Mouse (Mus musculus) megakaryocyte-erythroid progenitor cell, adult 5-6 weeks (primary cell): ENCODE results near the gene Ssh1. TPM values are rescaled to one million over a fixed set of nuclear protein-coding genes. Genes with fewer than 3 reads are reported as not detected.

Experiments used
- ATAC-seq: replicated peaks from 2 replicates; pipeline ENCODE4 v1.8.0; 2016; ENCODE audit warnings: mild to moderate bottlenecking, inconsistent platforms; ENCODE audit not compliant: severe bottlenecking, poor library complexity, low FRiP score, low TSS enrichment
- total RNA-seq, 2 experiments: library from RNA; stranded (forward) in 1 of 2; stranded (reverse) in 1 of 2; fragments of 200-1000, 215-1000 nt in 1 of 2; fragments of >200 nt in 1 of 2; fragmentation: Nextera tagmentation in 1 of 2; gene quantifications; 2 replicates each; pipeline ENCODE4 v1.2.3; 2014 to 2017

Gene Ssh1
- total RNA-seq, 2 experiments from 2014 or later: 5.1 to 20.6 TPM

DNA sequence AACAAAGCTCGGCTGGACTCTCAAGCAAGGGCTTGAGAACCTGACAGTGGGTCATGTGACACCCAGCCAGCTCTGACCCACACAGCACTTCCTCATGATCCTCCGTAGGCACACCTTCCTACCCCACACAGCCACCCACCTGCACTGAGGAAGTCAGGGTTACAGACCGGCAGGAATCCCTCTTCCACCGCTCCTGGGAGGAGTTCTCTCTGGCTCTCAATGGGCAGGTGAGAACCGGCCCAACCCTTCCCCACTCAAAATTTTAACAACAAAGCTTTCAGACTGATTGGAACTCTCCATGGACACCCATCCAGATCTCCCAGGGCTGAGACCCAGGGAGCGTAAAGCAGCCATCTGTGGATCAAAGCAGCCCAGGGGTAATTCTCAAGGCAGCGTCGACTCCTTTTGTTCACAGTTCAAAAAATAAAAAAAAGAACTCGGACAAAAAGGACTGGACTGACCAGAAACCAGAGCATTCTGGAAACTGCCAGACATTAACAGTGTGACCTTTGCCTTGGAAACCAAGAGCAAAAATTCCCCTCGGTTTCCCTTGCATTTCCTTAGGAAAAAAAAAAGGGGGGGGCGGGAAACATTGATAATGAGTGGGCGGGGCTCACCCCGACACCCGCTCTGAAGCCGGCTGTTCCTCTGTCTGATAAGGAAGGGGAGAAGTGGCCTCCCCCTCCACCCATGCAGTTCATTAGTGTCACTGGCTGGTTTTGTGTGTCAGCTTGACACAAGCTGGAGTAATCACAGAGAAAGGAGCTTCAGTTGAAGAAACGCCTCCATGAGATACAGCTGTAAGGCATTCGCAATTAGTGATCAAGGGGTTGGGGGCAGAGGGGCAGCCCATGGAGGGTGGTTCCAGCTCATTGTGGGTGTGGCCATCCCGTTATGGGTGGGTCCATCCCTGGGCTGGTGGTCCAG is 20.8 kb downstream of the Ssh1 start:
- ATAC-seq: peak; percentile 62; the same call in 1 of the 2 replicates

DNA sequence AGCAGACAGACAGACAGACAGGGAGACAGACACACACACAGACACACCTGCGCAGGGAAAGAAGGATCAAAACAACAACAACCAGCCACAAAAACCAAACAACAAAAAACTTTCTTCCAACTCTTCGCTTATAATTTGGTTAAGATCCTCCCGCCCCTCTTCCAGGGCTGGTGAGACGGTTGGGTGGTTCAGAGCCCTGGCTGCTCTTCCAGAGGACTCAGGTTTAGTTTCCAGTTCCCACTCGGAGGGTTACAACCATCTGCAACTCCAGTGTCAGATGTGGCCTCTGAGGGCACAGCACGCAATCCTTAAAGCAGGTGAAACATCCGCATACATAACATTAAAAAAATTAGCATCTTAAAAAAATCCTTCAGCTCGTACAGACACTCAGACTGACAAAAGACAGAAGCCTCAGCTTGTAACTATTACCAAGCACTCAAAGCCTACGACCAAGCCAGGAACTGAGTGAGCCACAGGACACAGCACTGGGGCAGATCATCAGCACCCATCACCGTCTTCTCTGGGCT is 22.2 kb downstream of the Ssh1 start:
- no peak for ATAC-seq

DNA sequence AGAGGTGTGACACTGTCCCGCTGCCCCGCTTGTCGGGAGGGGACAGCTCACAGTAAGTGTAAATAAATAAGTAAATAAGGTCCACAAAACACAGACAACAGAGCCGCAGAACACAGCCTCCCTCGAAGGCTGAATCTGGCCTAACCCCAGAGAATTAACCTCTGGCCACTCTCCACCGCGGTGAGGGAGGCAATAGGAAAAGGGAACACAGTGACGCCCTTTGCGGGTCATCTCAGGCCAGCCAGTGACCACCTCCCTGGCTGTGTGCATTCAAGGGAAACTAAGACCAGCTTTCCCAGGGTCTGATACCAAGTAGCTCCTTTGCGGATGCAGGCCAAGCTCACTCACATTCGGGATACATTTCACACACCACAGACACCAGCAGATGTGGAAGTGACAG is 25.3 kb downstream of the Ssh1 start:
- no peak for ATAC-seq

DNA sequence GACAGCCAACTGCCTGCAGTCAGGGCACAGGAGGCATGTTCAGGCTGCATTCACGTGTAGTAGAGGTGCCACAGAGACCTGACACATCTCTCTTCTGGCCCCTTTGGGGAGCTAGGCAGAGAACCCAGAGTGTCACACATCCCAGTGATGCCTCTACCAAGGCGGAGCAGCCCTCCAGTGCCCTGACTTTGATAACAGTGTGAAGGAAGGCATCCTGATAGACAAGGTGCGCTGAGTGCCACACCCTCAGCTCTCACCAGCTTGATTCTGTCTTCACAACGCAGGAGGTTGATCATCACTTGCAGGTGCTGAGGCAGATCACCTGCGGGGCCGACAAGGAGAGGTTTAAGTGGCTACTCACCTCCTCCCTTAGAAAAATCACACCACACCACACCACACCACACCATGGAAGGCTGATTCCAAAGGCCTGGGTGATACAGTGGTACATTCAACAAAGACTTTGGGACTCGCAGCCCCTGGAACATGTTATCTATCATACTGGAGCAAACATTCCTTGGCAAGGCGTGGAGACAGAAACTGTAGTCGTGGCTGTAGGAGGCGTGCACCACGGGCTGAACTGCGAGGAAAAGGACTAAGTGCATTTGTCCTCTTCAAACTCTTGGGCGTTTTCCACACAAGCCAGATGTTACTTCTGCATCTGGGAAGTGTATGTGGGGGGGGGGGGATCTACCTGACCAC is 27.1 kb downstream of the Ssh1 start:
- no peak for ATAC-seq

DNA sequence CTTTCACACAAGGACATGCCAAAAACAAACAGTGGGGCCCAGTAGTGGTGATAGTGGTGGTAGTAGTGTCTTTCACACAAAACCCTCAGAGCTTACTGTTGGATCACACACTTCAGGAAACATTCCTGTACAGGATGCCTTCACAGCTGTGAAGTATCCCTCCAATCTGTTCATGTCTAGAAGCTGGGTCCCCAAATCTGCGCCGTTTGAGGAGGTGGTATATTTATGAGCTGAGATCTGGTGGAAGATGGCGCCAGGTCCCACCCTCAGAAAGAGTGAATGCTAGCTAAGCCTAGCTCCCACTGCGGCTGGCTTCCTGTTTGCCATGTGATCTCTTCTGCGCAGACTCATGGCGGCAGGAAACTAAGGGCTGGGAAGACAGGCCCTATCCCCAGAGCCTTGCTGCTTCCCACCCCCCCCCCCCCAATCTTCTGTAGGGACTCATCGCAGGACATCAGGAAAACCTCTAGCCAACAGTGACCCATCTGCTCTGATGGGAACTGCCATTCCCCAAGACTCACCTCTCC is 28.0 kb downstream of the Ssh1 start:
- no peak for ATAC-seq

DNA sequence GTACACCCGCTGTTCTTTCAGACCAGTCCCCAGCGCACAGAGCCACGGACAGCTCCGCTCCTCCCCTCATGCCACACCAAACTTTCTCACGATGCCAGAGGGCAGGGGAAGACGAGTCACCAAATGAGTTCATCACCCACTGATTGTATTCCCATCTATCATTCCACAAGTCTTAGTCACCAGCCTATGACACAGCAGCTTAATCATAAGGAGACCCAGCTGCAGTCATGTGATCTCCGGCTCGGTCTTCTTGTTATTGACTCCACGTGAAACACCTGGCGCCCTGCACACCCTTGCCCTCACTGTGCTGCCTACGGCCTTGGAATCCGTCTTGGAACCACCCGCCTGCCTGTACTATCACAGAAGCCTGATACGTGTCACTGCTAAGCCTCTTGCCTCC is 28.7 kb downstream of the Ssh1 start:
- ATAC-seq: no peak

DNA sequence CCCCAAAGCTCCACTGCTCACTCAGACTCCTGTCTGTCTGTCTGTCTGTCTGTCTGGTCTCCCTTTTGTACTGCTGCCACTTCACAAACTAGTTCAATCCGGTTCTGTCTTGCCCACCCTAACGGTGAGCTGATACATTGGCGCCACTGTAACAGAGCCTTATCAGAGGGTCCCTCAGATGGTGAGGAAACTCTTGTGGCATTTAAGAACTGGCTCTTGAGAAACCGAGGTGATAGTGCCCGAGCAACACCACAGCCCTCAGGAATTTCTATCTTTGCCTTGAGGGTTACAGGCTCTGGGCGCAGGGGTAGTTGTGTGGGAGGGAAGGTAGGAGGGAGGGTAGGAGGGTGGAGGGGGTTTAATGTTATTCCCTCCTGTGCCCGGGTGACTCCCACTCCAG is 31.9 kb downstream of the Ssh1 start:
- ATAC-seq: peak; percentile 38

DNA sequence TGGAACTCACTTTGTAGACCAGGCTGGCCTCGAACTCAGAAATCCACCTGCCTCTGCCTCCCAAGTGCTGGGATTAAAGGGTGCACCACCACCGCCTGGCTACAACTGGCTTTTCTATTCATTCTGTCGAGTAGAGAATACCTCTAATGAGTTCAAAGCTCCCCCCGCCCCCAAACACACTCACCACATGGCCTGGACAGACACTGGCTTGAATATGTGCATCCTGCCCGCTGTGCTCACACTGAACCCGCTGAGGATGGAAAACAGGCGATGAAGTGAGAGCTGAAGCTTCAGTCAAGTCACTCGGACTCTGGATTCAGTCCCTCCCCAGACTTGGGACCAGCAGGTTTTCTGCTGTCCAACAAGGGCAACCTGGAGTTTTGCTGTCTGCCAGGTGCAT is 33.3 kb downstream of the Ssh1 start:
- no peak for ATAC-seq

DNA sequence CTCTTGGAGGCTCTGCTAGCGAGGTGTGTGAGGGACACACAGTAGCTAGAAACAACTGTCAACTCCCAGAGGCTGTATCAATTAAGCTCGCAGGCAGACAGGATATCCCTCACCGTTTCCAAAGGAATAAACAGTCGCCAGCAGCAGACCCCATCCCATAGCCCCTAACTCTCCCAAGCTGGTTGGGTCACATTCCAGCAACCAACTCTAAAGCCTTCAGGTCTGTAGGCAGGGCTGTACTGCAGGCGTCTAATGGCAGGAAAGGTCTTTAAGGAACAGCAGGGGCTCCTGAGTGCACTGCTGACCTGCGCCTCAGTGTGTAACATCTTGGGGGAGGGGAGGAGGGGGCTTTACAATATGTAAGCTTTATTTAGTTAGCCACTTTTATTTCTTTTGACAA is 34.7 kb downstream of the Ssh1 start:
- no peak for ATAC-seq

DNA sequence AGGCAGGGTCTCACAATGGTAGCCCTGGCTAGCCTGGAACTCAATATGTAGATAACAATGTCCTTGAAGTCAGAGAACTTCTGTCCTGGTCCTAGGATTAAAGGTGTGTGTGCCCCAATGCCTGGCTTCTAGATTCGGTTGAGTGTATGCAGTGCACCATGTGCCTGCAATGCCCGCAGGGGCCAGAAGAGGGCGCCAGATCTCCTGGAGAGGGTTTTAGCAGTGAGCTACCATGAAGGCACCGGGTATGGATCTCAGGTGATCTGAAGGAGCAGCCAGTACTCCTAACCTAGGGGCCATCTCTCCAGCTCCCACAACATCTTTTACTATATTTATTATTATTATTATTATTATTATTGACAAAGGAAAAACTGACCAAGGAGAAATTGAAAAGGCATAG is 37.2 kb downstream of the Ssh1 start:
- peak; percentile 47 for ATAC-seq

DNA sequence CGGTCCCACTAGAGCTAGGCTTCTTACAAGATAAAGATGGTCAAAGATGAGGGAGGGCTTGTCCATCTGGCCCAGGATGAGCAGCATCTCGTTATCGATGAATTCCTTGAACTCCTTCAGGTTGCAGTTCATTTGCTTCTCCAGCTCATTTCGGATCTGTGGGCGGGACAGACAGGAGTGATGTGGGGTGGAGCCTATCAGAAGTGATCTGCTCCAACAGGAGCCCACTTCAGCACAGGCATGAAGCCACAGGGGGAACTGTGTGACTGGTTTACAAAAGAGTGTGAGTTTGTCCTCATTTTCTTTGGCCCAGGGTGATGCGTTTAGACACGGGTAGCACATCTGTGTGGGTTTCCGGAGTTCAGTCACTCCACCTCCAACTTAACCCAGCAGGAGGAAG is 38.0 kb downstream of the Ssh1 start:
- ATAC-seq: no peak

DNA sequence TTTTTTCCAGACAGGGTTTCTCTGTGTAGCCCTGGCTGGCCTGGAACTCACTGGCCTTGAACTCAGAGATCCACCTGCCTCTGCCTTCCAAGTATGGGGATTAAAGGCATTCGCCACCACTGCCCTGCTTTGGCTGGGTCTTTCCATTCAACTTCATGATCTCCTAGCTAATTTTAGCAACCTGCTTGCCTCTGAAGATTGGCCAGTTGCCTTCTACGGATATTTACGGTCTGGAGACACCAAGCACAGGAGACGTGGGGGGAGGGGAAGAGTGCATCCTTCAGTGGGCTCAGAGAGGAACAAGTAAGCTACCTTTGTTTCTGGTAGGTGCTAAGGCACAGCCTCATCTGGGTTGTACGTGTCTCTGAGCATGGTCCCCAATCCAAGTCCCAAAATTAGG is 38.4 kb downstream of the Ssh1 start:
- no peak for ATAC-seq

DNA sequence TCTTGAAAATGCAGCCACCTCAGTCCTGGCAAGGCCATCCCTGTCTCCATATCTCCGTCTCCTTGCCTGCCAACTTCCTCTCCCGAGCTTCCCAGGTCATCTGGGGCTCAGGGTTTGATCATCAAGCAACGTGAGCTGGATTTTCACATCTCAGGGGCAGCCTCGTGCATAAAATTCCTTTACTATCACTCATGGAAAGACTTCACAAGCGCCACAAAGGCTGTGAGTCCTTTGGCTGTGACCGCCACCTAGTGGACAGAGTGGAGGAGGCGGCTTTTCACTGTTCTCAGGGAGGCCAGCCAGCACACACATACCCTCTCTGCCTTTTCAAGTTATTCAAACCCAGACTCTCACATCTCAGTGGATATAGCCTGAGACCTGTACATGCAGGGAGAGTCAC is 39.3 kb downstream of the Ssh1 start:
- ATAC-seq: 0 out of 2 replicates have a peak, but pooled peaks have one; percentile 46

DNA sequence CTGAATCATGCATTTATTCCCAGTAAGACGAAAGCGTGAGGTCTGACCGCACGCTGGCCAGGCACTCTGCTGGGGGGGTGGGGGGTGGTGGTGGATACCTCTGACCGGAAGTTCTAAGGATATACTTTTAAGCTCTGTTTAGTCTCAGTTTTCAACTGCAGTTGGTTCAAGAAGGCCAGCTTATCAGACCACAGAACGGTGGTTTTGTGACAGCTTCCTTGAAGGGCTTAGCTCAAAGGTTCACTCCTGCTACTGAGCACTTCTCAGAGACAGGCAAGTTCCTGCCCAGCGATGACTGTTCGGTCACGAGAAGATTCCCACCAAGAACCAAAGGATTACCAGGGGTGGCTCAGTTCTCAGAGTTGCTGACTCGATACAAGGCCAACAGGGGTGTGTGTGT is 41.2 kb downstream of the Ssh1 start:
- no peak for ATAC-seq

DNA sequence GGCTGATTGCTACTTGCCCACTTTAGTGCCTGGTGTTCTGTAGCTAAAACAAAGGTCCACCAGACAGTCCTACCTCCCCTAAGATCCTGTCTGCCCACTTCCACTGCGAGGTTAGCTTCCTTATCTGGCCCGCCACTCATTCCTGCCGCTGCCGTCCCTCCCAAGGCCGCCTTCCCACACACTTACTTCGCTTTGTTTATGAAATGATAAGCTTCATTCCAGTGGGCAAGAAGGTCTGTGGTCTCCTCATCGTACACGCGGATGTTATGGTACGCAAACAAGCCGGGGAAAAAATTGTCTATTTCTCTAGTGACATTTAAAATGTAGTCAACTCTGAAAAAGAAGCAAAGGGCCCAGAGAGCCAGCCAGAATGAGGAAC is 42.0 kb downstream of the Ssh1 start:
- ATAC-seq: peak; percentile 68

DNA sequence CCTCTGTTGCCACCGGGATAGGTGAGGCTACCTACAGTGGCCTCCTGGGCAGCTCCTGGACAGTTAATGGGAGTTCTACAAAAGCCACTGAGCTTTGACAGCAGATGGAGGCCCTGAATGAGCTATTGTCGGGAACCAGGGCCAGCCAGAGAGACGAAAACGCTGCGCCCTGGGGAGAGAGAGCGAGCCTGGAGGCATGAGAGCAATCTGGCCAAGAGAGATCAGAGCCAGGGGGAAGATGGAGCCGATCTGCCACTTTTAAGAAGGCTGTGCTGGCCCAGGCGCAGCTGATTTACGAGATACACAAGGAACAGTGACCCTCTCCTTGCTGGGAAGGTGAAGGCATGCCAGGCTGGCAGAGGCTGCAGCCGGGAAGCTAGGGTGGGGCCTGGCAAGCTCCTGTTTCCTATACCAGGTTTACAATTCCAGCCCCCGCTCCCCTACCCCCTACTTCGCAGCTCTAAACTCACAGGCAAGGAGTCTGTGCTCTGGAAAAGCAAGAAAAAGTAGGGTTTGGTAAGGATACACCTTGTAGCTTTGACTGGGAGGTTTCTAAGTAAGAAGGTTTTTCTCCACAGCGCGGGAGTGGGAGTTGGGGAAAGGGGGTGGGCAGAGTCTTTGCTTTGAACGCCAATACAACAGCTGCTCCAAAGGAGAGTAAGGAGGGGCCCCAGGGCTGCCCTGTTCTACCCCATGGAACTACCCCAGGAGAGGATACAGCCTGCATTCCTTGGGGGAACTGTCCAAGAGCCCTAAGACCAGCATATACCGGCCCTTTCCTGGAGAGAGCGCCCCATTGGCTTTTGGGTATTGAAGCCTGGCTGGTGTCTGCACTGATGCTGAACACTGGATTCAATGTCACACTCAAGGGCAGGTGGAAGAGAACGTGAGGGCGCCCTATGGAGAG is 42.7 kb downstream of the Ssh1 start:
- no peak; the same call in 1 of the 2 replicates for ATAC-seq

DNA sequence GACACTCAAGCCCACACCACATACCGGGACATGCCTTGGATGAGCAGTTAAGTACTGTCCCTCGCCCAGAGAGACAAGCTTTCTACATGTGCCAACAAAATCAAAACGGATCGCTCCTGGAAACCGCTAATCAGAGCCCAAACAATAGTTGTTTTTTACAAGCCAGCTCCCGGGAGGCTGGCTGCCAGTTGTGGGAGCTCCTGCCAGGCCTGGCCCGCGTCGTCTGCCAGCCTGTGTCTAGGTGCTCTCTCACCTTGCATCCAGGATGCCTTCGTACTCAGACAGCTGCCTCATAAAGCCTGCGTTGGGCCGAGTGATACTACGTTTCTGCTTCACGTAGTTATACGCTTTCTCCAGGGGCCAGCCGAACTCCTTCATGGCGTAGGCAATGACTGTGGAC is 43.6 kb downstream of the Ssh1 start:
- no peak for ATAC-seq

DNA sequence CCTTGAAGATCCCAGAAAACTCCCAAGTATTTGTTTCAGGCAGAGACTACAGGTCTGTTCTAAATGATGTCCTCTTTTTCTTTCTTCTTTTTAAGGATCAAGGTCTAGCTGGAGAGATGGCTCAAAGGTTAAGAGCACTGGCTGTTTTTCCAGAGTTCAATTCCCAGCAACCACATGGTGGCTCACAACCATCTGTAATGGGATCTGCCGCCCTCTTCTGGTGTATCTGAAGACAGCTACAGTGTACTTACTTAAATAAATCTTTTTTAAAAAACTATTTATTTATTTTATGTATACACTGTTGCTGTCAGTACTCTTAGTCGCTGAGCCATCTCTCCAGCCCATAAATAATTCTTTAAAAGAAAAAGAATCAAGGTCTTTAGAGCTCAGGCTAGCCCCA is 46.4 kb downstream of the Ssh1 start:
- no peak for ATAC-seq

DNA sequence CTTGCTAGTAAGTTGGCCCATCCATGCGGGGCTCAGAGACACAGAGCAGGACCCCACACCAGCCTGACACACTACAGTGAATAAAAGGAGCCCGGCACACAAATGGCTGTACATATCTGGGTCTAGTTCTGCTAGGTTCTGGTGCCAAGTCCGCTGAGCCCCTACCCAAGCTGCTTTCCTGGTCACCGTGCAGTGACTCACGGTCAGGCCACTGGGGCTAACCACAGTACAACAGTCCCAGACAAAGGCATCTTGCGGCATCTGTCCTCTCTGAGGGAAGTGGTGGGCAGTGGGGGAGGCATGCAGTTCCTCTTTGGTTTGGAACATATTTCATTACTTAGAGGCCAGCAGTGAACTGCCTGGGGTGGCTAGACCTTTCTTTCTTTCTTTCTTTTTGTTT is 48.6 kb downstream of the Ssh1 start:
- ATAC-seq: no peak
